Mouse (Mus musculus): ENCODE results near the gene Slc2a3. TPM values are rescaled to one million over a fixed set of nuclear protein-coding genes. Genes with fewer than 3 reads are reported as not detected.
"Not testable (repeated sequence)": the region's sequence is repeated elsewhere in the genome, so short reads cannot be mapped to it uniquely, and the experiment has no call there.

Slc2a3 gene
- polyA plus RNA-seq, 1 experiment from 2014 or later, result 15.9 TPM

GRCm38 (mm10) chr6:122761011-122761599 is 40.3 kb downstream of the Slc2a3 start:
- H3K4me2 ChIP-seq (replicated peaks), result peak overlapping the region; percentile 52
- H3K4me1 ChIP-seq (replicated peaks), result peaks cover 15% of the 10 kb centered on the region
- ATAC-seq, result peak; percentile 59
- peak overlapping the region; percentile 47; the same call in 1 of the 2 replicates for H3K27ac ChIP-seq
- H3K9me3 ChIP-seq, result no peaks in the 10 kb centered on the region
- peak overlapping the region; percentile 42 for H3K4me3 ChIP-seq (replicated peaks)
- peaks cover 11% of the 10 kb centered on the region for H3K27me3 ChIP-seq
- H3K9ac ChIP-seq (replicated peaks), result peak overlapping the region; percentile 46; the same call in 1 of the 2 replicates
- 1% methylated on average over 11 of the region's 11 CpGs for WGBS
- H3K36me3 ChIP-seq, result no peaks in the 10 kb centered on the region

- H3K4me1 ChIP-seq (replicated peaks), result peaks cover under 1% of the 10 kb centered on the region
- WGBS, result 67% methylated on average over 5 of the region's 5 CpGs
- ATAC-seq, result no peak
- H3K36me3 ChIP-seq, result no peaks in the 10 kb centered on the region
- H3K27ac ChIP-seq, result no peak overlapping the region
- H3K4me2 ChIP-seq (replicated peaks), result no peak overlapping the region
- no peaks in the 10 kb centered on the region for H3K9me3 ChIP-seq
- no peak overlapping the region for H3K4me3 ChIP-seq (replicated peaks)
- peaks cover 10% of the 10 kb centered on the region for H3K27me3 ChIP-seq
- no peak overlapping the region for H3K9ac ChIP-seq (replicated peaks)
Observed at GRCm38 (mm10) chr6:122758732-122759131, 42.7 kb downstream of the Slc2a3 start.

- WGBS, result 68% methylated on average over 2 of the region's 2 CpGs
- H3K9me3 ChIP-seq, result no peaks in the 10 kb centered on the region
- no peak overlapping the region for H3K9ac ChIP-seq (replicated peaks)
- no peak overlapping the region for H3K27ac ChIP-seq
- H3K4me3 ChIP-seq (replicated peaks), result no peak overlapping the region
- no peaks in the 10 kb centered on the region for H3K36me3 ChIP-seq
- ATAC-seq, result no peak
- H3K4me2 ChIP-seq (replicated peaks), result no peak overlapping the region
- no peaks in the 10 kb centered on the region for H3K4me1 ChIP-seq (replicated peaks)
- H3K27me3 ChIP-seq, result no peaks in the 10 kb centered on the region
Observed at GRCm38 (mm10) chr6:122755913-122756312, 45.5 kb downstream of the Slc2a3 start.

GRCm38 (mm10) chr6:122750579-122750978 is 50.9 kb downstream of the Slc2a3 start:
- Histone ChIP-seq H3K36me3 (no peaks in the 10 kb centered on the region), H3K9me3 (no peaks in the 10 kb centered on the region)

GRCm38 (mm10) chr6:122744505-122745249 is 56.8 kb downstream of the Slc2a3 start:
- Histone ChIP-seq H3K4me1 (replicated peaks) (peaks cover 15% of the 10 kb centered on the region), H3K36me3 (no peaks in the 10 kb centered on the region), H3K4me2 (replicated peaks) (no peak overlapping the region), H3K4me3 (replicated peaks) (no peak overlapping the region), H3K27me3 (peaks cover 50% of the 10 kb centered on the region), H3K27ac (no peak overlapping the region), H3K9me3 (no peaks in the 10 kb centered on the region), H3K9ac (replicated peaks) (no peak overlapping the region)
- 25% methylated on average over 10 of the region's 10 CpGs for WGBS
- no peak for ATAC-seq

More at GRCm38 (mm10) chr6:122750579-122750978, 50.9 kb downstream of the Slc2a3 start:
- no peak overlapping the region for H3K4me2 ChIP-seq (replicated peaks)
- H3K27me3 ChIP-seq, result peaks cover 8% of the 10 kb centered on the region; the same call in 1 of the 2 replicates
- 77% methylated on average over 6 of the region's 6 CpGs for WGBS
- no peak overlapping the region for H3K4me3 ChIP-seq (replicated peaks)
- ATAC-seq, result no peak
- no peak overlapping the region for H3K27ac ChIP-seq
- H3K9ac ChIP-seq (replicated peaks), result no peak overlapping the region
- H3K4me1 ChIP-seq (replicated peaks), result no peaks in the 10 kb centered on the region

GRCm38 (mm10) chr6:122743353-122743752 is 58.1 kb downstream of the Slc2a3 start:
- H3K4me3 ChIP-seq (replicated peaks), result no peak overlapping the region
- no peaks in the 10 kb centered on the region for H3K9me3 ChIP-seq
- ATAC-seq, result no peak
- H3K36me3 ChIP-seq, result no peaks in the 10 kb centered on the region
- 19% methylated on average over 11 of the region's 11 CpGs for WGBS
- no peak overlapping the region for H3K4me2 ChIP-seq (replicated peaks)
- H3K27ac ChIP-seq, result no peak overlapping the region
- H3K27me3 ChIP-seq, result peaks cover 50% of the 10 kb centered on the region
- H3K4me1 ChIP-seq (replicated peaks), result peaks cover 15% of the 10 kb centered on the region
- no peak overlapping the region for H3K9ac ChIP-seq (replicated peaks)

GRCm38 (mm10) chr6:122742228-122742899 is 59.1 kb downstream of the Slc2a3 start:
- Histone ChIP-seq H3K36me3 (no peaks in the 10 kb centered on the region), H3K4me2 (replicated peaks) (peak overlapping the region; percentile 79), H3K4me3 (replicated peaks) (peak overlapping the region; percentile 51), H3K27me3 (peaks cover 50% of the 10 kb centered on the region), H3K9me3 (no peaks in the 10 kb centered on the region), H3K27ac (no peak overlapping the region), H3K9ac (replicated peaks) (peak overlapping the region; percentile 67), H3K4me1 (replicated peaks) (peaks cover 15% of the 10 kb centered on the region)
- ATAC-seq, result peak; percentile 61
- under 1% methylated on average over 23 of the region's 23 CpGs for WGBS

- H3K27me3 ChIP-seq, result peaks cover 50% of the 10 kb centered on the region
- under 1% methylated on average over 25 of the region's 25 CpGs for whole genome bisulfite sequencing
- H3K4me1 ChIP-seq (replicated peaks), result peaks cover 15% of the 10 kb centered on the region
- H3K9ac ChIP-seq (replicated peaks), result peak overlapping the region; percentile 67
- peak overlapping the region; percentile 79 for H3K4me2 ChIP-seq (replicated peaks)
- peak overlapping the region; percentile 51 for H3K4me3 ChIP-seq (replicated peaks)
- ATAC-seq, result 0 out of 2 replicates have a peak, but pooled peaks have one; percentile 22
- H3K9me3 ChIP-seq, result no peaks in the 10 kb centered on the region
- no peak overlapping the region for H3K27ac ChIP-seq
- no peaks in the 10 kb centered on the region for H3K36me3 ChIP-seq
Observed at GRCm38 (mm10) chr6:122741460-122742227, 59.8 kb downstream of the Slc2a3 start.

- peaks cover 36% of the 10 kb centered on the region for H3K27me3 ChIP-seq
- no peak overlapping the region for H3K9ac ChIP-seq (replicated peaks)
- peaks cover 15% of the 10 kb centered on the region for H3K4me1 ChIP-seq (replicated peaks)
- H3K4me3 ChIP-seq (replicated peaks), result peak overlapping the region; percentile 11; the same call in 1 of the 2 replicates
- H3K4me2 ChIP-seq (replicated peaks), result peak overlapping the region; percentile 19; the same call in 1 of the 2 replicates
- no peak overlapping the region for H3K27ac ChIP-seq
- no peaks in the 10 kb centered on the region for H3K9me3 ChIP-seq
- 9% methylated on average over 8 of the region's 8 CpGs for WGBS
- peaks cover 5% of the 10 kb centered on the region; the same call in 1 of the 2 replicates for H3K36me3 ChIP-seq
- peak; percentile 57 for ATAC-seq
Observed at GRCm38 (mm10) chr6:122739952-122740351, 61.5 kb downstream of the Slc2a3 start.

- Histone ChIP-seq H3K4me3 (replicated peaks) (no peak overlapping the region), H3K27ac (no peak overlapping the region), H3K4me1 (replicated peaks) (peaks cover 12% of the 10 kb centered on the region), H3K36me3 (no peaks in the 10 kb centered on the region), H3K9ac (replicated peaks) (no peak overlapping the region), H3K9me3 (no peaks in the 10 kb centered on the region), H3K4me2 (replicated peaks) (no peak overlapping the region), H3K27me3 (no peaks in the 10 kb centered on the region)
- ATAC-seq, result no peak
- WGBS, result 30% methylated on average over 2 of the region's 2 CpGs
Observed at GRCm38 (mm10) chr6:122719942-122720341, 81.5 kb downstream of the Slc2a3 start.

GRCm38 (mm10) chr6:122718224-122718623 is 83.2 kb downstream of the Slc2a3 start:
- not testable (repeated sequence) for H3K27me3 ChIP-seq; H3K36me3 ChIP-seq; ATAC-seq; H3K27ac ChIP-seq; H3K9ac ChIP-seq (replicated peaks); H3K4me2 ChIP-seq (replicated peaks); H3K4me3 ChIP-seq (replicated peaks); H3K9me3 ChIP-seq
- peaks cover 16% of the 10 kb centered on the region for H3K4me1 ChIP-seq (replicated peaks)
- 90% methylated on average over 1 of the region's 1 CpGs for WGBS

All from midbrain, embryonic 13.5 days (tissue).